Mouse (Mus musculus) brain, embryonic 14.5 days (tissue): Measurements from ENCODE around the gene Cdkn1b.

ENCODE experiments used
- CTCF ChIP-seq: fragments of 200-500 bp; IDR thresholded peaks from 2 replicates; pipeline ENCODE4 v1.5.1; 2012; ENCODE audit warnings: inconsistent platforms, mild to moderate bottlenecking, moderate library complexity, borderline replicate concordance; ENCODE audit not compliant: insufficient read depth, insufficient read length; ENCODE audit errors: extremely low read depth
- POLR2A ChIP-seq: fragments of 200-500 bp; IDR thresholded peaks from 2 replicates; pipeline ENCODE4 v1.6.1; 2012; ENCODE audit warnings: mild to moderate bottlenecking, inconsistent platforms, borderline replicate concordance; ENCODE audit not compliant: poor library complexity, insufficient read depth, insufficient read length, severe bottlenecking; ENCODE audit errors: extremely low read depth

DNA sequence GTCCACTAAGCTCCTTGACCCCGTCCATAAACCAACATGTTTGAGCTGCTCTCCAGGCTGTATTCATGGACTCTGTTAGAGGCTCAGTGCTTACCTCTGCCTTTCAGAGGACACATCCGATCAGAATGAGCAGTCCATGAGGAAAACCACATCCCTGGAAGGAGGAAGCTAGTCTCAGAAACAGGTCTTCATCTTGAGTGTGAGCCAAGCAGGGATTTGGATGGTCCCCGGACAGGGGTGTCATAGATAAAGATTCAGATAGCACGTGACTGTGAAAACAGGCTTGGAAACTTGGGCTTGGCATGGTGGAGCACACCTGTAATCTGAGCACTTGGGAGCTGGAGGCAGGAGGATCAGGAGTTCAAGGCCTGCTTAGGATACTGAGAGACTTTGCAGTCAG, 9.7 kb downstream of the Cdkn1b start:
- no peak for TF ChIP-seq POLR2A
- TF ChIP-seq CTCF = no peak
